Mouse (Mus musculus) embryonic facial prominence, embryonic 11.5 days (tissue): ENCODE measurements around the gene Fam107b. TPM values are rescaled to one million over a fixed set of nuclear protein-coding genes. Genes with fewer than 3 reads are reported as not detected.

Source experiments
- ATAC-seq: fragments of 200-750 bp; cut with Nextera tagmentation; replicated peaks from 2 replicates; pipeline ENCODE4 v1.8.0; 2017; ENCODE audit warnings: low read depth; ENCODE audit not compliant: insufficient number of reproducible peaks, low FRiP score, low TSS enrichment
- DNase-seq: peaks from one replicate; pipeline ENCODE4 v3.0.0-alpha.2; 2015; ENCODE audit warnings: low spot score
- H3K27ac ChIP-seq: fragments of 300-500 bp; sonication (generic); replicated peaks from 2 replicates; pipeline ENCODE4 v1.5.1; 2014; ENCODE audit warnings: mild to moderate bottlenecking, low read depth, low read length, control low read depth
- H3K27me3 ChIP-seq: fragments of 300-500 bp; sonication (generic); 2 replicates; pipeline ENCODE4 v1.6.1; 2014; ENCODE audit warnings: mild to moderate bottlenecking, low read length, moderate library complexity, mixed read lengths; ENCODE audit not compliant: control insufficient read depth, insufficient read depth
- H3K36me3 ChIP-seq: fragments of 300-500 bp; sonication (generic); replicated peaks from 2 replicates; pipeline ENCODE4 v1.6.1; 2014; ENCODE audit warnings: low read depth, mild to moderate bottlenecking, low read length, moderate library complexity, mixed read lengths; ENCODE audit not compliant: control insufficient read depth, insufficient read depth
- H3K4me1 ChIP-seq: fragments of 300-500 bp; sonication (generic); 2 replicates; pipeline ENCODE4 v1.6.1; 2014; ENCODE audit warnings: low read length, mixed read lengths; ENCODE audit not compliant: control insufficient read depth, insufficient read depth
- H3K4me2 ChIP-seq: fragments of 300-500 bp; sonication (generic); 2 replicates; pipeline ENCODE4 v1.6.1; 2014; ENCODE audit warnings: low read depth, mild to moderate bottlenecking, control low read depth, low read length, moderate library complexity
- H3K4me3 ChIP-seq: fragments of 300-500 bp; sonication (generic); 2 replicates; pipeline ENCODE4 v1.5.1; 2014; ENCODE audit warnings: low read depth, low read length, control low read depth
- H3K9ac ChIP-seq: fragments of 300-500 bp; sonication (generic); replicated peaks from 2 replicates; pipeline ENCODE4 v1.6.1; 2014; ENCODE audit warnings: mild to moderate bottlenecking, control low read depth, low read length
- H3K9me3 ChIP-seq: fragments of 300-500 bp; sonication (generic); replicated peaks from 2 replicates; pipeline ENCODE4 v1.6.1; 2016; ENCODE audit warnings: mild to moderate bottlenecking, low read length, inconsistent platforms, mixed read lengths; ENCODE audit not compliant: control insufficient read depth
- WGBS: fragments of 180-500 bp; shearing (Covaris S2); extraction: QIAGEN DNeasy Blood & Tissue Kit; methylation state at CpG from one replicate; pipeline ENCODE4 v1.1.7; 2014; 5-methylcytosine and 5-hydroxymethylcytosine counted together
- polyA plus RNA-seq: library from polyadenylated mRNA; unstranded; fragments of >200 nt; fragmentation: Nextera tagmentation; extraction: Ambion mirVana; gene quantifications from 2 replicates; pipeline ENCODE4 v1.2.1, GENCODE M21; 2014

Fam107b gene
- polyA plus RNA-seq, 1 experiment from 2014 or later, result 79.4 TPM

DNA sequence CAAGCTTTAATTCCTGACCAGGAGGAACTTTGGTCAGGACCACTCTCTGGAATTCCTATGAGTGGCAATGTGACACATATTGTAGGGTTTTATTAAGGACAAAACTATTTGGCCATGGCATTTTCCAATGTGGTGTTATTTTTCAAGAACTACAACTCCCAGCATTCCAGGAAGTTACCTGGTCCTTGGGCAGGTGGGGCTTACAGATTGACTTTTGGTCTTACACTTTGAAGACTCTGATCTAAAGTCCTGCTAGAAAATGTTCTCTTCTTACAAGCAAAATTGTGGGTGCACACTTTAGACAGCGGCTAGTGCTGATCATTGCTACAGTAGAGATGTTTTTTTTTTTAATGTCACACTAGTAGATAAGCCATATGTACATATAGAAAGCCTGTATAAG, 48.2 kb downstream of the Fam107b start:
- no peak overlapping the region for H3K4me2 ChIP-seq
- 89% methylated on average over 1 of the region's 1 CpGs for WGBS
- H3K4me3 ChIP-seq, result no peak overlapping the region
- H3K9me3 ChIP-seq, result no peaks in the 10 kb centered on the region
- no peak for DNase-seq
- no peaks in the 10 kb centered on the region for H3K4me1 ChIP-seq
- no peak overlapping the region for H3K9ac ChIP-seq
- no peak for ATAC-seq
- no peak overlapping the region for H3K27ac ChIP-seq
- H3K36me3 ChIP-seq, result no peaks in the 10 kb centered on the region
- H3K27me3 ChIP-seq, result no peaks in the 10 kb centered on the region

DNA sequence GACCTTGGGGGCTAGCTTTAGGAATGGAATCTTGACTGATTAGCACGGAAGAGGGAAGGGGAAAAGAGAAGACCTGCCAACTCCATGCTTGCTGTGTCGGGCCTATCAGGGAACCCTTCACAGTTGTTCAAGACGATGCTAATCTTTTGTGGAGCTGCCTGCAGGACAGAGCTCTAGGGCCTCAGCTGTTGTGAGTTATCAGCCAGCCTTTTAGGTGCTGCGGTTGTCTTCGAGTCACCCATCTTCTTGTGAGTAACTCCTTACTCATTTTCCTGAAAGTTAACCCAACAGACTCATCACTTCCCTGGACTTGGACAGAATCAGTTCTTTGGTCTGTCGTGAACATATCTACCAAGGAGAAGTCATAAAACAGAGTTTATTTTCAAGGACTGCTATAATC, 51.3 kb downstream of the Fam107b start:
- no peaks in the 10 kb centered on the region for H3K9me3 ChIP-seq
- H3K27ac ChIP-seq, result no peak overlapping the region
- ATAC-seq, result no peak
- WGBS, result 83% methylated on average over 6 of the region's 6 CpGs
- no peaks in the 10 kb centered on the region for H3K36me3 ChIP-seq
- no peak overlapping the region for H3K4me2 ChIP-seq
- no peaks in the 10 kb centered on the region for H3K27me3 ChIP-seq
- no peak overlapping the region for H3K4me3 ChIP-seq
- H3K4me1 ChIP-seq, result no peaks in the 10 kb centered on the region
- DNase-seq, result no peak
- no peak overlapping the region for H3K9ac ChIP-seq

DNA sequence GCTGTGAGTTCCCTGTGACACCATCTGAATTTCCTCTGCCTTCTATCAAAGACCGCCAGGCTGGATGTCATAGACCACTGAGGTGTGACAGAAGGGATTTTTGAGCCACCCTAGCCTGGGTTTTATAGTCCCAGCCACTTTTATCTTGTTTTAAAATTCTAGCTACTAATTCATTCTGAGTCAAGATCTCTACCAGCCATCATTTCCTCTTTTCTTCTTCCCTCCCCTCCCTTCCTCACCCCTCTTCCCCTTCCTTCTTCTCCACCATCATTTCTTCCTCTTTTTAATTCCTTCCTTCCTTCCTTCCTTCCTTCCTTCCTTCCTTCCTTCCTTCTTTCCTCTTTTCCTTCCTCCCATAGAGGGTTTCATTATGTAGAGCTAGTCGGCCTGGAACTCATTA, 51.9 kb downstream of the Fam107b start:
- no peak for DNase-seq
- no peak for ATAC-seq

DNA sequence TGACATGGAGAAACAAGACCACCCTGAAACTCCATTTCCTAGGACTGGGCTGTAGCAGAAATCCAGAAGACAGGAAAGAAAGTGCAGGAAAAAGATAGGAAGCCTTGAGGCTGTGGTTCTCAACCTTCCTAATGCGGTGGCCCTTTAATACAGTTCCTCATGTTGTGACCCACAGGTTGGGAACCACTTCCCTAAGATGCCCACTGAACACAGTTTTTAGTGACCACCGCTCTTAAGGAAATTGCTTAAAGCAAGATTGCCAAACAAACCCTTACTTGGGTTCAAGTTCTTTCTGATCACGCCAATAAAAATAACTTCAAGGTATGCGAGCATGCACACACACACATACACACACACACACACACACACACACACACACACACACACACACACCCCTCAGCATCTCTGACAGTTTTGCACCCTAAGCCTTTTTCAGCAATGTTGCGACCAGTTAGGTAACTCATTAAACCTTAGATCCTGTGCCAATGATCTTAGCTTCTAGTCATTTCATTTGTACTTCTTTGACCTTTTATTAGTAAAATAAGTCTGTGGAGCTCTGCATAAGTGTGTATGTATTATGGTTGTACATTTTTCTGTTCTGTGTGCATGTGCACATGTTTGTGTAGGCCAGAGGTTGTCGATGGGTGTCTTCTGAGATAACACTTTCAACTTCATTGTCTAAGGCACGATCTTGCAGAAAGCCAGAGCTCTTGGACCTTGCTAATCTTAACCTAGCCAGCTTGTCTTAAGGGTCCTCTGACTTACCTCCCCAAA, 53.1 kb downstream of the Fam107b start:
- WGBS, result 91% methylated on average over 7 of the region's 7 CpGs
- no peak overlapping the region for H3K27ac ChIP-seq
- H3K4me2 ChIP-seq, result no peak overlapping the region
- H3K36me3 ChIP-seq, result no peaks in the 10 kb centered on the region
- no peaks in the 10 kb centered on the region for H3K4me1 ChIP-seq
- ATAC-seq (no peak), DNase-seq (no peak)
- no peaks in the 10 kb centered on the region for H3K9me3 ChIP-seq
- H3K9ac ChIP-seq, result no peak overlapping the region
- no peak overlapping the region for H3K4me3 ChIP-seq
- H3K27me3 ChIP-seq, result no peaks in the 10 kb centered on the region

More for the DNA sequence above, 51.9 kb downstream of the Fam107b start:
- Histone ChIP-seq H3K27me3 (no peaks in the 10 kb centered on the region), H3K4me1 (no peaks in the 10 kb centered on the region), H3K9ac (no peak overlapping the region), H3K4me3 (no peak overlapping the region), H3K9me3 (no peaks in the 10 kb centered on the region), H3K36me3 (no peaks in the 10 kb centered on the region), H3K27ac (no peak overlapping the region), H3K4me2 (no peak overlapping the region)
- 90% methylated on average over 2 of the region's 2 CpGs for WGBS

DNA sequence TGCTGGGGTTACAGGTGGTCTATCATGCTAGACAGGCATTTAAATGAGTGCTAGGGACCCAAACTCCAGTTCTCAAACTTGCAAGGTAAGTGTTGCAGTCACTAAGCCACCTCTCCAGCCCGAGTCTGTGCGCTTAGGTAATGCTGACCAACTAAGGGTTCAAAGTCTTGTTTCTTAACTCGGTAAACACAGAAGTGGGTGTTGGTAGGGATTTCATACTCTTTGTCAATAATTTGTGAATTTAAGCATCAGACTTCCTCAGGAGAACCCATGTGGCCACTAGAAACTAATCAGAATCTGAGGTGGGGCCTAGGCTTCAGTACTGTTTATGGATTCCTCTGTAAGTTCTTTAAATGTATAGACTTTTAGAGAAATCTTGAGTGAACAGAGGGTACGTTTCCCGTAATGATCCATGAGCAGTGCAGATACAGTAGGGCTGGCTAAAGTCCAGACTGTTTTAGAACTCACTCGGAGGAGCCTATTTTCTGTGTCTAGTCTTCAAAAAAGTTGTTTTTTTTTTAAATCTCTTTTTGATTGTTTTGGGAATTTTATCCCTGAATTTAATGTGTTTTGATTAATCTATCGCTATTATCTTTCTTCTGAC, 53.8 kb downstream of the Fam107b start:
- H3K4me1 ChIP-seq, result no peaks in the 10 kb centered on the region
- 94% methylated on average over 7 of the region's 7 CpGs for WGBS
- H3K4me2 ChIP-seq, result no peak overlapping the region
- H3K27ac ChIP-seq, result no peak overlapping the region
- H3K27me3 ChIP-seq, result no peaks in the 10 kb centered on the region
- no peak overlapping the region for H3K4me3 ChIP-seq
- no peaks in the 10 kb centered on the region for H3K36me3 ChIP-seq
- no peaks in the 10 kb centered on the region for H3K9me3 ChIP-seq
- H3K9ac ChIP-seq, result no peak overlapping the region
- no peak for DNase-seq
- no peak for ATAC-seq

DNA sequence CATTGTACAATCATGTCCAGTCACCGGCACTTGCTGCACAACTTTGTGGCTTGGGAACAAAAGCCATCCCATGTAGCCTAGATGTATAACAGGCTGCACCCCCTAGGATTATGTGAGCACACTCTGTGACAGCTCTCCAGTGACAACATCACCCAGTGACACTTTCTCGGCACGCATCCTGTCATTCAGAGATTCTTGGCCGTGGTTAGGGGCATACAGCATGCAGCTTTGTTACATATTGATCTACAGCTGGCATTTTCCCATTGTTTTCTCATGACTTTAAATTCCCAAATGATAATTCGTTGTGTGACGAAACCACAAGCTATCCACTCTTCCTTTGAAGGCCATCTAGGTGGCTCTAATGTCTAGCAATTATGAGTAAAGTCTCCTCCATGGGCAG, 58.8 kb downstream of the Fam107b start:
- Histone ChIP-seq H3K27me3 (no peaks in the 10 kb centered on the region), H3K27ac (no peak overlapping the region), H3K4me2 (no peak overlapping the region), H3K9ac (no peak overlapping the region), H3K9me3 (no peaks in the 10 kb centered on the region), H3K4me3 (no peak overlapping the region), H3K36me3 (no peaks in the 10 kb centered on the region), H3K4me1 (no peaks in the 10 kb centered on the region)
- 87% methylated on average over 6 of the region's 6 CpGs for WGBS
- ATAC-seq (no peak), DNase-seq (no peak)

DNA sequence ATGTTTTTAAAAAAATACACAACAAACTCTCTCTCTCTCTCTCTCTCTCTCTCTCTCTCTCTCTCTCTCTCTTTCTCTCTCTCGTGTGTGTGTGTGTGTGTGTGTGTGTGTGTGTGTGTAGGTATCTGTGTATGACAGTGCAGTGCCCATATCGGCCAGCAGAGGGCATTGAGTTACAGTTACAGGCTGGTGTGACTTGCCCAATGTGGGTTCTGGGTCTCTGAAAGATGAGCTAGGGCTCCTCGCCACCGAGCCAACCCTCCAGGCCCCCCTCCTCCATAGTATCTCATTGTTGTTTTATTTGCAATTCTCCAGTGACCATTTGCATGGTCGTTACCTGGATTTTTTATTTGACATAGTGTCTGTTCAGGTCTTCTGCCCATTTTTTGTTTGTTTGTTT, 59.5 kb downstream of the Fam107b start:
- peak; percentile 33 for DNase-seq
- no peak overlapping the region for H3K9ac ChIP-seq
- ATAC-seq, result no peak
- H3K9me3 ChIP-seq, result no peaks in the 10 kb centered on the region
- H3K27ac ChIP-seq, result no peak overlapping the region
- no peaks in the 10 kb centered on the region for H3K27me3 ChIP-seq
- no peak overlapping the region for H3K4me3 ChIP-seq
- H3K36me3 ChIP-seq, result no peaks in the 10 kb centered on the region
- no peaks in the 10 kb centered on the region for H3K4me1 ChIP-seq
- 90% methylated on average over 5 of the region's 5 CpGs for WGBS
- H3K4me2 ChIP-seq, result no peak overlapping the region

DNA sequence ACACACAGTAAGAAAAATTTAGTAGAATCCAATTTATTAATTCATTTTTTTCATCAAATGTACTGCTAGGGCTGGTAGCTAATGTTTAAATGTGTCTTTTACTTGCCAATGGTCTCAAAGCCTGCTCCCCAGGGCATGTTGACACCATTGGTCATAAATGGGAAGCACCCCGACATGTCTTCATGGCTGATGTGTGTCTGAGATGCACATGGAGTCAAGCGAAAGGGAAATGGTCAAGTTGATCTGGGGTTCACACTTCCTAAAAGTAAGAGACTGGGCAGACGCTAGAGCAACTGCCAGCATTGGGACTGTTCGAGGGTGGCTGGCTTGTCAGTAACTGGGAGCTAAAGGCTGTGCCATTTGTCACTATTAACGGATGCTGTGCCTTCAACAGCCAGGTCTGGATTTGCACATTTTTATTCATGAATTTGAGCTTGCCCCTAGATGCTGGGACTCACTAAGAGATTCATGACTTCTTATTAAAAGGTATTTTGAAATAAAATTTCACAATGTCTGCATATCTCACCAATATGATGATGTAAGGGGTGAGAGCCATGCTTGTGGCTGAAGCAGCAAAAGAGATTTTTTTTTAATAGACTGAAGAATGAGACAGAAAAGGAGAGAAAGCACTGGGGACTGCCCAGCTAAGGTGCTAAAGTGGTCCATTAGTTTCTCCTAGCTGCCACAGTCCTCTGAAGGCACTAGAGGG, 60.6 kb downstream of the Fam107b start:
- 86% methylated on average over 5 of the region's 5 CpGs for WGBS
- Histone ChIP-seq H3K36me3 (no peaks in the 10 kb centered on the region), H3K4me2 (no peak overlapping the region), H3K4me3 (no peak overlapping the region), H3K9ac (no peak overlapping the region), H3K27me3 (no peaks in the 10 kb centered on the region), H3K4me1 (no peaks in the 10 kb centered on the region), H3K27ac (no peak overlapping the region), H3K9me3 (no peaks in the 10 kb centered on the region)
- DNase-seq, result no peak
- ATAC-seq, result no peak
